In genomic region chrX:166327621-166328020, GRCm38 (mm10) we compare ENCODE assay signal across 15 mouse cellular contexts.
DNase-seq lines count a peak whose midpoint lies in the region; ATAC-seq lines count a peak whose summit lies in the region.
"Had no signal": no experiment of that assay in that cellular context is flagged by ENCODE, and none has a peak within 500 bp of the region (broad histone marks: within the 10 kb centered on the region; RNA-seq: fewer than 3 reads in every experiment).

No protein-coding gene starts in this region.

- intact Hi-C loops in left cerebral cortex, postnatal 25 days (cut with DNase I) = no loop called here

- H3K36me3 ChIP-seq in midbrain, embryonic 10.5 days = no peaks in the 10 kb centered on the region
- no peaks in the 10 kb centered on the region for H3K36me3 ChIP-seq in midbrain, embryonic 11.5 days (ENCODE audit: control insufficient read depth, insufficient read depth, low read length)
- no peaks in the 10 kb centered on the region for H3K36me3 ChIP-seq in forebrain, embryonic 15.5 days
- no peaks in the 10 kb centered on the region for H3K36me3 ChIP-seq in hindbrain, embryonic 16.5 days (ENCODE audit: control insufficient read depth, insufficient read depth, low read length)
- H3K36me3 ChIP-seq in neural tube, embryonic 15.5 days = no peaks in the 10 kb centered on the region
- H3K36me3 ChIP-seq: heart, embryonic 13.5 days; limb, embryonic 13.5 days; lung, embryonic 15.5 days had no signal

- peaks cover 20% of the 10 kb centered on the region for H3K4me1 ChIP-seq in midbrain, embryonic 10.5 days
- H3K4me1 ChIP-seq in midbrain, embryonic 11.5 days (ENCODE audit: control insufficient read depth, insufficient read depth, low read length) = peaks cover 6% of the 10 kb centered on the region; the same call in 1 of the 2 replicates
- H3K4me1 ChIP-seq in forebrain, embryonic 15.5 days = peaks cover 29% of the 10 kb centered on the region
- no peaks in the 10 kb centered on the region; the same call in 1 of the 2 replicates for H3K4me1 ChIP-seq in hindbrain, embryonic 16.5 days (ENCODE audit: control insufficient read depth, insufficient read depth, low read depth, low read length)
- H3K4me1 ChIP-seq in neural tube, embryonic 15.5 days = peaks cover 10% of the 10 kb centered on the region; the same call in 1 of the 2 replicates

- H3K9me3 ChIP-seq in midbrain, embryonic 10.5 days (replicated peaks) = no peaks in the 10 kb centered on the region
- H3K9me3 ChIP-seq in midbrain, embryonic 11.5 days (ENCODE audit: control insufficient read depth, low read length) = no peaks in the 10 kb centered on the region
- H3K9me3 ChIP-seq in forebrain, embryonic 15.5 days = no peaks in the 10 kb centered on the region
- no peaks in the 10 kb centered on the region for H3K9me3 ChIP-seq in hindbrain, embryonic 16.5 days (ENCODE audit: control insufficient read depth, low read length)
- H3K9me3 ChIP-seq in neural tube, embryonic 15.5 days (replicated peaks) = no peaks in the 10 kb centered on the region
- H3K9me3 ChIP-seq: heart, embryonic 13.5 days; limb, embryonic 13.5 days; lung, embryonic 15.5 days had no signal

- no peak for DNase-seq in midbrain, embryonic 10.5 days (ENCODE audit: low spot score)
- no peak for DNase-seq in midbrain, embryonic 11.5 days (ENCODE audit: low spot score, missing footprints)
- DNase-seq in left cerebral cortex, postnatal 25 days (ENCODE audit: low spot score in 2 of 2) = no peak
- DNase-seq in thymus, postnatal 0 days (ENCODE audit: low spot score) = no peak
- DNase-seq: cerebellum, adult 9-10 months; gastrocnemius, postnatal 14 days; kidney, postnatal 14 days had no signal

- H3K27me3 ChIP-seq in midbrain, embryonic 10.5 days (ENCODE audit: low read depth, poor library complexity, severe bottlenecking) = peaks cover 86% of the 10 kb centered on the region
- 0 out of 2 replicates have a peak, but pooled peaks cover 5% of the 10 kb centered on the region for H3K27me3 ChIP-seq in midbrain, embryonic 11.5 days (ENCODE audit: control insufficient read depth, insufficient read depth, low read length)
- H3K27me3 ChIP-seq in forebrain, embryonic 15.5 days = no peaks in the 10 kb centered on the region
- H3K27me3 ChIP-seq in hindbrain, embryonic 16.5 days (replicated peaks; ENCODE audit: control insufficient read depth, insufficient read depth, low read length) = no peaks in the 10 kb centered on the region
- peaks cover 14% of the 10 kb centered on the region; the same call in 1 of the 2 replicates for H3K27me3 ChIP-seq in neural tube, embryonic 15.5 days (replicated peaks)
- H3K27me3 ChIP-seq: heart, embryonic 13.5 days; lung, embryonic 15.5 days had no signal

- 66% methylated on average over 5 of the region's 5 CpGs for WGBS in midbrain, embryonic 10.5 days
- 64% methylated on average over 5 of the region's 5 CpGs for WGBS in midbrain, embryonic 11.5 days
- WGBS in forebrain, embryonic 15.5 days = 51% methylated on average over 5 of the region's 5 CpGs
- 51% methylated on average over 5 of the region's 5 CpGs for WGBS in hindbrain, embryonic 16.5 days
- WGBS in neural tube, embryonic 15.5 days = 49% methylated on average over 5 of the region's 5 CpGs

- H3K9ac ChIP-seq in midbrain, embryonic 11.5 days (ENCODE audit: low read length) = no peak overlapping the region
- no peak overlapping the region for H3K9ac ChIP-seq in forebrain, embryonic 15.5 days (replicated peaks)
- no peak overlapping the region for H3K9ac ChIP-seq in hindbrain, embryonic 16.5 days (ENCODE audit: low read depth, low read length)
- H3K9ac ChIP-seq in neural tube, embryonic 15.5 days (replicated peaks) = no peak overlapping the region
- H3K9ac ChIP-seq: heart, embryonic 13.5 days; limb, embryonic 13.5 days; lung, embryonic 15.5 days had no signal

- no peak for ATAC-seq in midbrain, embryonic 11.5 days (ENCODE audit: low FRiP score)
- no peak for ATAC-seq in forebrain, embryonic 15.5 days (replicated peaks)
- ATAC-seq in hindbrain, embryonic 16.5 days = no peak
- no peak for ATAC-seq in neural tube, embryonic 15.5 days (ENCODE audit: low FRiP score)
- no peak for ATAC-seq in cerebellum, adult (ENCODE audit: insufficient number of reproducible peaks, low FRiP score, low TSS enrichment)
- ATAC-seq: activated CD4-positive, CD25-positive, alpha-beta regulatory T cell, adult 4 months had no signal

- no peak overlapping the region for H3K4me3 ChIP-seq in midbrain, embryonic 10.5 days
- no peak overlapping the region for H3K4me3 ChIP-seq in midbrain, embryonic 11.5 days (ENCODE audit: low read depth, low read length)
- H3K4me3 ChIP-seq in forebrain, embryonic 15.5 days = no peak overlapping the region
- H3K4me3 ChIP-seq in hindbrain, embryonic 16.5 days (ENCODE audit: low read length) = no peak overlapping the region
- no peak overlapping the region for H3K4me3 ChIP-seq in neural tube, embryonic 15.5 days (replicated peaks)
- H3K4me3 ChIP-seq: heart, embryonic 13.5 days; limb, embryonic 13.5 days; lung, embryonic 15.5 days had no signal

- peak overlapping the region; percentile 89 for H3K27ac ChIP-seq in midbrain, embryonic 10.5 days (replicated peaks)
- no peak overlapping the region for H3K27ac ChIP-seq in midbrain, embryonic 11.5 days (ENCODE audit: low read depth, low read length)
- H3K27ac ChIP-seq in forebrain, embryonic 15.5 days (replicated peaks) = peak overlapping the region; percentile 92
- peak overlapping the region; percentile 12; the same call in 1 of the 2 replicates for H3K27ac ChIP-seq in hindbrain, embryonic 16.5 days (ENCODE audit: low read depth, low read length)
- peak overlapping the region; percentile 72 for H3K27ac ChIP-seq in neural tube, embryonic 15.5 days (replicated peaks)
- H3K27ac ChIP-seq: heart, embryonic 13.5 days; limb, embryonic 13.5 days; lung, embryonic 15.5 days had no signal

- H3K4me2 ChIP-seq in midbrain, embryonic 11.5 days = no peak overlapping the region
- no peak overlapping the region for H3K4me2 ChIP-seq in forebrain, embryonic 15.5 days (replicated peaks)
- H3K4me2 ChIP-seq in hindbrain, embryonic 16.5 days (ENCODE audit: low read length) = no peak overlapping the region
- no peak overlapping the region for H3K4me2 ChIP-seq in neural tube, embryonic 15.5 days
- H3K4me2 ChIP-seq: heart, embryonic 13.5 days; limb, embryonic 13.5 days; lung, embryonic 15.5 days had no signal
